Mouse (Mus musculus) cerebellum, adult 11 months (tissue): Measurements from ENCODE around the gene Cep85l.

Experiments
- DNase-seq: peaks from one replicate; pipeline ENCODE4 v3.0.0; 2022

Gene Cep85l

DNA sequence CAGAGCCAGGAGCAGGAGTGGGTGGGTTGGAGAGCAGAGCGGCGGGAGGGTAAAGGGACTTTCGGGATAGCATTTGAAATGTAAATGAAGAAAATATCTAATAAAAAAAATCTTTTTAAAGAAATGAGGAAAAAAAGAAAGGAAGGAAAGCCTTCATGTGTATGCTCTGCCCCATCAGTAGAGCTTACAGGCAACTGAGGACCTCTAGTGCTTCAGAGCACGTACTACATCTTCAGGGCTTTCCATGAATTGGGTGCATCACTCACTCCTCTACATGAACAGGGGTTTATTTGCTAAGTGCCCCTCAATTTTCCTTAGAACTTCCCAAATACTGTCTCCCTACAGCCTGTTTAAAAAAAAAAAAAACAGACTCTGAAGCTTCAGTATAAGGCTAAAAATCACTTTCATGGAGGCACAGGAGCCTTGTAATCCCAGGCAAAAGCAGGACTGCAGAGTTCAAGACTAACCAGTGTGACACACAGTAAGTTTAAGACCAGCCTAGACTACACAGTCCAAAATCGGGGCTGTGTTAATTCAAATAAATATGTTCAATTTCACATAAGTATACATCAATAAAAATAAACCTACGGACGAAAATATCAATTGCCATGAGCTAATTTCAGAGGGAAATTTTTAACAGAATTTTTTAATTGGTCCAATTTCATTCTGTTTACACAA is 38.3 kb downstream of the Cep85l start:
- no peak for DNase-seq

DNA sequence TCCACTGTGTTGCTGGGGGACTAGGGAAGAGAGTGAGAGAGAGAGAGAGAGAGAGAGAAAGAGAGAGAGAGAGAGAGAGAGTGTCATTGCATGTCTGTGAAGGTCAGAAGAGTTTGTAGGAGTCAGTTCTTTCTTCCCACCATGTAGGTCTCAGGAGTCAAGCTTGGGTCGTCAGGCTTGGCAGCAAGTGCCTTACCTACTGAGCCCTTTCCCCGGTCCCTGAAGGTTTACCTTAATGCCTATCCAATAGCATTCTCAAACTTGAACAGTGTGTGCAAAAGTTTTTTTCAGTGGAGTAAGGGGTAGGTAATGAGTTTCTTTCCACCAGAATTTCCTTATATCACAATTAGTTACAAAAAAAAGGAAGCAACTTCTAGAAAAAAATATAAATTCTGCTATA is 40.7 kb downstream of the Cep85l start:
- no peak for DNase-seq

DNA sequence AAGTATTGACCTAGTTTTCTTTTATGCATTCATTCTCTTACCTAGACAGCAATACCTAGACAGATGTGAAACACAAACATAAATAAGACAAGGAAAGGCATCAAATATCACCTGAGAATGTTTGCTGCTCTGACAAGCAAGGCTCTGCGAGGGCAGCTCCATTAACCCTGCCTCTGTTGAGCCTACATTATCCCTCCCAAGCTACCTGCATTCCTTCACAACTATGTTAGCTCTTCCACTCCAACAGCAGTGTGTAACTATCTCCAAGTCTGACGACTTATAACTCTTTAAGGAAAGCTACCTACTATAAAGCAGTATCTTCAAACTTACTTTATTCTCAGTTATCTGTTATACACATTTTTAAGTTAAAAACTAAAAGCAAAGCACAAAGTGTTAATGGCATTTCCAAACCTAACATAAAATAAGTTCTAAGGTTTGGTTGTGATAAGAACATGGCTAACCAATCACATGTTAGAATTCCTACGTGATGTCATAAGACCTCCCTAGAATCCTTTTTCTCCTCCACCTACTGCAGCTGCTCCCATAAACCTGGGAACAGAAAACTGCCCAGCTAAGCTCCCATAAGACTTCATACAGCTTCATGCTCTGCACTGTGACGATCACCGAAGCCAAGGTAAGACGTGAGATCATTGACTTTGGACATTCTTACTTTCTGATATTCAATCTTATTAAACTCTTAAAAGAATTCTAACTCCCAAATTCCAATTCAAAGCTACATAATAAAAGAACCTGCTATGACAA is 42.4 kb downstream of the Cep85l start, which contains the start of gene Pln:
Gene Pln, plus strand, starts transcription at position 506 of the 762 bp plus-strand sequence.
- no peak for DNase-seq

DNA sequence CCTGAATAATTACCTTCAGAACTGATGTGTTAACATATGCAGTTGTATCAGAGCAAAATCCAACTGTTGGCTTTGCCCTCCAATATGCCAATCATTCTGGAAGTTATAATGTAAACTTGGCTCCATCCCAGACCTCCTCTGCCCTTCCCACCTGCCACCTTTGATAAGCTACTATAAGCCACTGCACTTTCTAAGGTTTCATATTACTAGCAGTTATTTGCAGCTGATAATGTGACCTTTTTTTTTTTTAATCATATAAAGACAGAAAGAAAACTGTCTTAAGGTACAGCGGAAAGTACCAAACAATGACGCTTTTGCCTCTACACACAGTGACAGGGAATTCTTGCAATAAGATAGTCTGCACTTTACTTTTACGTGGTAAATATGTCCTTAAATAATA is 43.8 kb downstream of the Cep85l start:
- DNase-seq, result no peak

DNA sequence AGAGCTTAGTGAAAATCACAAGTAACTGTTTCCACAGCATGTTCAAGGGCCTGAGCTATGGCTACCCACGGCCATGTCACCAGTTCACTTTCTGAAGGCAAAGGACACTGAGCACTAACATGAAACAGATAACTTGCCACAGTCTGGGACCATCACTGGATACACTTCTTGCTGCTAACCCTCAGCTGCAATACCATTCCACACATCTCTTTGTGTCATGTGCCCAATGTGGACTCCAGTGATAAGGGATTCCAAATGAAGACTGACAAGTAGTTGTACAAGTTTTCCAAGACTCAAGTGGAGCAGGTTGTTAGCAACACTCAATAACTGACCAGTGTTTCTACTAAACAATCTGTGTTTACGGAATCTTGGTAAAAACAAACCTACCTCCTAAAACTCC is 44.5 kb downstream of the Cep85l start:
- DNase-seq, result no peak

DNA sequence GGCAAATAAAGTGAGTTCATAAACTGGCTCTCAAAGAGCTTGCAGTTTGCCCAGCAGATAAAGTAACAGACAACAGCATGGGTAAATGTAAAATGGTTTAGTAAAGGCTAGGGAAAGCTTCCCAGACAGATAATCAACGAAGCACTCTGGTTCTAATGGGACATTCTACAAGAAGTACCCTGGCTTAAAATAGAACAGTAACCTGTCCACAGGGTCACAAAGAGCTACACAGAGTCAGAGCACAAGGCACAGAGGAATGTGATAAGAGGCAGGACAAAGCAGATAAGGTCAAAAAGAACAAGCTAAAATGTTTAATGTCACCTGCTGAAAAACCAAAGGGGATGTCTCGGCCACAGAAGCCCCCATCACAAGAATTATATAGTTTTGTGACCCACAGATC is 47.0 kb downstream of the Cep85l start:
- DNase-seq, result no peak

DNA sequence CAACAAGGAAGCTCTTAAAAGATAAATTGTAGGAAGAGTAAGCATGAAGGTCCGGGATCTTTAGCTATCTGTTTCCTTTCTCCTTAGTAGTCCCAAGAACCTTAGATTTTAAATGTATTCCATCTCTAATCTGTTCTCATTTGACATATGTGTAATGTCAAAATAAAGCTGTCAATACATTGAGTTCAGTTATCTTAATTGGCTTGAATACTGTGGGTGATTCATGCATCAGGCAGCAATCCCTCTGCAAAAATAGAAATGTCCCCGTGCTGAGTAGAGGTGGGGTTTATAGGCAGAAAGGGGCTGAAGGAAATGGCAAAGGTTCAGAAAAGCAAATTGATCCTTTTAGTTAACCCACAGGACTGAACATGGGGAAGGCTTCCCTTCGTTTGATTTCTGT is 50.5 kb downstream of the Cep85l start:
- no peak for DNase-seq

DNA sequence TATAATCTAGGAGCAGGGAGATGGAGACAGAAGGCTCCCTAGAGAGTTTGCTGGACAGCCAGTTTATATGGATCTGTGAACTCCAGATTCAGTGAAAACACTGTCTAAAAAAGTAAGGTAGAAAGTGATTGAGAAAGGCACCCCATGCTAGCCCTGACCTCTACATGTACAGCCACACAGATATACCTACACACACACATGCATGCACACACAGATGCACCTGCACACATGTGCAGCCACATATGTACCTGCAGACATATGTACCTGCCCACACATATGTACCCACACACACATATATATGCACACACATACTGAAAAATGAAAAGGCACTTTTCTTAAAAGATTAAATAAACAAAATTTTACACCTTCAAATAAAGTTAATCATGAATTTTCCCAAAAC is 53.4 kb downstream of the Cep85l start:
- DNase-seq, result no peak

DNA sequence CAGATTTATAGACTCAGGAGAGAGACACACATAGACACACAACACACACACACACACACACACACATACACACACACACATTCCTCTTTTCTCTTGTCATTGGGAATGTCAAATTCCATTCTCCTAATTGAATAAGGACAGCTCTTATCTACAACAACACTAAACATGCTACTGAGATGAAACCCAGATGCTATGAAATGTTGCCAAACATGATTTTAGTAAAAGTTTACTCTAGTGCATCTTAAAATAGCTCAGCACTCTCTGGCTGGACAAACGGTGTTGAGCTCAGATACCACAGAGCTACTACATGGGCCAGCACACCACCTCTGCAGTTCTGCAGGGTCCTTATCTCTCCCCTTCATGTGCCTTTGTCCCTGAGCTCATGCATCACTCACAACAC is 55.1 kb downstream of the Cep85l start:
- DNase-seq, result no peak

DNA sequence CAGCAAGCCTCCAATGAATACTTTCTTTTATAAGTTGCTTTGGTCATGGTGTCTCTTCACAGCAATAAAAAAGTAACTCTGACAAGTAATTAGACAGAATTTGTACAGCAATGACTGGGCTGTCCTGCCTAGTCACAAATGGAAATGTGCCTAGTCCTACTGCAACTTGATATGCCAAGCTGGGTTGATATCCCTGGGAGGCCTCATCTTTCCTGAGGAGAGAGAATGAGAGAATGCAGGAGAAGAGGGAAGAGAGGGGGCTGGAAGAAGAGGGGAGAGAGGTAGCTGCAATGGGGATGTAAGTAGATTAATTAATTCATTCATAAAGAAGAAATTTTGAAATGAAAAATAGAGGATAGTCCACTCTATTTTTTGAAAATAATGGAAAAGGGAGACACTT is 56.4 kb downstream of the Cep85l start:
- no peak for DNase-seq

DNA sequence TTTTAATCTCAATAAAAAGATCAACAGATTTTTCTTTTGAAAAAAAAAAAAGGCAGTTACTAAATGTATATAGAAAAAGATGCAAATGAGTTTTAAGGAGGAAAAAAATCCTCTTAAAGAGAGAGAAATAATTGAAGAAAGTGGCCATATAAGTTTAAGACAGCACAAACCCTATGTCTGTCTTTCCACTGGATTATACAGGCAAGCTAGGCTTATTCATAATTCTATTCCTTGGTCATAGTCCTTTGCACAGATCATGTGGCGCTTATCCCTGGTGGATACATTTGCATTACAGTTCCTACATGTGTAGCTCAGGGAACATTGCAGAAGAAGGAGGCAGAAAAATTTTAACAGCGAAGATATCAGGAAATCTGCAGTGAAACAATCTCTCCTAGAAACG is 73.1 kb downstream of the Cep85l start:
- DNase-seq, result no peak

DNA sequence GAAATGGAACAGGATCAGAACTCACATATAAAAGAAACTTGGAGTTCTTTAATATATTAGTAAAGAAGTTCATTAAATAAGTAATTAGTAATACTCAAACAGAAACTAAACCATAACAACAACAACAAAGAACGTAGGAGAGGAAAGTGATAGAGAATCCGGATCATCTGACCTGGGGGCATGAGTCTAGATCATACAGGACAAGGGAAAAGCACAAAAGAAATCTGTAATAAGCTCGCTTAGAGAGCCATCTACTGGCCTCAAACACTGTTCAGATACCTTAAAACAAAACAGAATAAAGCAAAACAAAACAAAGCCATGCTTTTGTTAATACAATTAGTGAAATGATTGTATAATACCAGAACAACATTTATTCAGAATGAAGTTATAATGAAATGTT is 73.9 kb downstream of the Cep85l start:
- DNase-seq, result no peak

DNA sequence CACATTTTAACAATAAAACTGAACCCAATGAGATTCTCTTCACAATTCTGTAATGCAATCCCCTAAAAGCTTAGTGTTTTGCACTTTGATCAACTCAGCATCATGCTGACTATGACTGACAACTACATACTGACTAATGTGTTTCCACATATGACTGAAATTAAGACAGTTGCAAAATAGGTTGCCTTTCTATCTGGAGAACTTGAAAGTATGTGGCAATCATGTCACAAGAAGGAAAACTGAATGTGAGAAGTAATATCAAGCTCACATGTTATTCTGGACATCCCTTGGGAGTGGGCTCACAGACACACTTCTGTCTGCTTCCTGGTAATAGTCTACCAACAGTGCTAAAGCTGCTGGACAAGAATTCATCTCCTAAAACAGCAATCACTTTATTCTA is 94.6 kb downstream of the Cep85l start:
- DNase-seq, result no peak

DNA sequence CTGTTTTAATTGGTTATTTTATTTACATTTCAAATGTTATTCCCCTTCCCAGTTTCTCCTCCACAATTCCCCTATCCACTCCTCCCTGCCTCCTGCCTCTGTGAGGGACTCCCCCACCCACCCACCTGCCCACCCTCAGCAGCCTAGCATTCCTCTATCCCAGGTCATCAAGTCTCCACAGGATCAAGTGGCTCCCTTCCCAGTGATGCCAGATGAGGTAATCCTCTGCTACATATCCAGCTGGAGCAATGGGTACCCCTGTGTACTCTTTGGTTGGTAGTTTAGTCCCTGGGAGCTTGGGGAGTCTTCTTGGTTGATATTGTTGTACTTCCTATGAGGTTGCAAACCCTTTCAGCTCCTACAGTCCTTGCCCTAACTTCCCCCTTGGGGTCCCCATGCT is 107.5 kb downstream of the Cep85l start:
- no peak for DNase-seq

DNA sequence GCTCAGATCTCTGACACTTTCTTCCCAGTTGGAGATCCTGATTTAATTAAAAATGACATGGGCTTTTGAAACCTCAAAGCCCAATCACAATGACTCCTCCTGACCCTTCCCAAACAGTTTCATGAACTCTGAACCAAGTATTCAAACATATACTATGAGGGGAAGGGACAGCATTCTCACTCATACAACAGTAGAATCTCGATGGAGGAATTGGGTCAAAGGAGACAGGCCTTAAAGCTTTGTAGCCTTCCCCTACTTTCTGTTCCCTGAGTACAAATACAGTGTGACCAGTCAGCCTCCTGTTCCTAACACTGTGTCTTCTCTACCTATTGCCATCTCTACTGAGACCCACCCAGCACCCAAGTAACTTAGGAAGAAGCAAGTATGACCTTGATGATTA is 117.7 kb downstream of the Cep85l start:
- DNase-seq, result no peak

DNA sequence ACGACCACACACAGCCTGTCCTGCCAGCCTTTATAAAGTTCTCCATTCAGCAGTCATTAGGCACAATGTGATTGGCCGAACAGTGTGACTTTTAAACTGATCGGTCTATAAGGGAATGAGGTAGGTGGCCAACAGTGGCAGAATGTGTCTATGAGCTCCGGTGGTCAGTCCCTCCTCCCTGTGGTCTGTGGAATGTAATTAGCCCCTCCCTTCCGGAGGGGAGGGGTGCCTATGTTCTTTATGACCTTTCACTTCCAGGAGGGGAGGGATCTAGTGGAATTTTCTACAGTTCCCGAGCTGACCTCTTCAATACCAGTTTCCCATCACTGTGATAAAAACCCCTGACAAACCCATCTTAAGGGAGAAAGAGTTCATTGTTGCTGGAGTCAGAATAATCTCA is 144.4 kb downstream of the Cep85l start:
- no peak for DNase-seq

DNA sequence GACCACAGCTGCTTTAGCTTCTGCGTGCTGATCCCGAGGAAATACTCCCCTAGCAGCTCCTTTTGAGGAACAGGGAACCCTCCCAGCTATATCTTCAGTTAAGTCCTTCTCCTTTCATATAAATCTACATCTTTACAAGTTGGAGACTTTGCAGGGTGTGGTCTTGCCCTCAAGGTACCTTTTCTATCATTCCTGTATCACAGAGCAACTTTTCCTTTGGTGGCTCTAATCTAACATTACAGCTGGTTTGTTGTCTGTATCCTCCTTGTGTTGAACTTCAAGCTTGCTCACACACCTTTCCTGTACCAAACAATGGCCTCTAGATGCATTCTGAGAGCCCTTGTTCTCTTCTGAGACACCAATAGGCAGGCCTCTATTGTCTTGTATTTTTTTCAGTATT is 145.1 kb downstream of the Cep85l start:
- no peak for DNase-seq

DNA sequence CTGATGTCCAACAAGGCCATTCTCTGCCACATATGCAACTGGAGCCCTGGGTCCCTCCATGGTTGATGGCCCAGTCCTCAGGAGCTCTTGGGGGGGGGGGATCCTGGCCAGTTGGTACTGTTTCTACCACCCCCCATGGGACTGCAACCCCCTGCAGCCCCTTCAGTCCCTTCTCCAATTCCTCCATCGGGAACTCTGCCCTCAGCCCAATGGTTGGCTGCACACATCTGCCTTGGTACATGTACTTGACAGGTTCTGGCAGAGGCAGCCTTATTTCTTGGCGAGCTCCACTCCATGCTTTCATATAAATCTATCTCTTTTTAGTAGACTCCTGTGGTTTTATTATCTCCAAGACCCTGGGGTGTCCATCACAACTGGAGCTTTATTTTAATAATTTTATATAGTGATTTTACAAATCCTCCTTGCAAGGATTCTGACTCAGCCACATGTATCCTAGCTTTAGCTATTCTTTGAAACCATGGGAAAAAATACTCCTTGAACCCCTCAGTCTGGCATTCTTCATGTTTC is 145.6 kb downstream of the Cep85l start:
- DNase-seq, result no peak

DNA sequence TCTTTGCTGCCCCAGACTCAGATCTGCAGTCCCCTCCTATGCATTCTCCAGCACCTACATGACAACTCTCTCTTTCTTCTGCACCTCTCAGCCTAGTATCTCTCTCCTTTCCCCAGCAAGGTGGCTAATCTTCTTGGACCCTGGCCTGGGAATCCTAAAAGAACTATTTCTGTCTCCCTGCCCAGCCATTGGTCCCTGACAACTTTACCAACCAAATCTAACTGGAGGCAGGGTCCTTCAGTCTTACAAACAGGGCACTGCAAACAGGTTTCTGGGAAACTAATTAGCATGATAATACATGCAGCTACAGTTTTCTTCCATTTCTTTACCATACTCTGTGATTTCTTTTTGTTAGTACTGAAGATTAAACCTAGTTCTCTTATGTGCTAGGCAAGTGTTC is 148.9 kb downstream of the Cep85l start:
- DNase-seq, result no peak

DNA sequence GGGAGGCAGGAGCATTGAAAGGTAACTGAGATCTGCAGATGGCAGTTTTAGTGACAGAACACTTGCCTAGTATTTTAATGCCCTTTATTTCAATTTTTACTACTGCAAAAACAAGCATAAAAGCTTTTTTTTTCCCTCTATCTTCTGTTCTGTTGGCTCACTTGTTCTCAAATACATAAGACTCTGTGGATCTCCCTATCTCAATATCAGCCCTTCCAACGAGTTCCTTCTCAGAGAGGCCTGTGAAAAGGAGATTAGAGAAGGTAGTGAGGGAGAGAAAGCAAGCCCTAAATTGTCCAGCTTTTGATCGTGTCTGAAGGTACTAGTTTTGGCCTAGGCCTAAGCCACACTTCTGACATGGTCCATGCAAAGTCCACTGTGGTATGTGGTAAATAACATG is 150.6 kb downstream of the Cep85l start:
- no peak for DNase-seq
